Mouse (Mus musculus) G1E-ER4 (cell line): ENCODE measurements around the gene Acpp. TPM values are rescaled to one million over a fixed set of nuclear protein-coding genes. Genes with fewer than 3 reads are reported as not detected.

Experiments used
- GATA1 ChIP-seq: IDR thresholded peaks from one replicate; pipeline ENCODE4 v1.8.0; 2012; ENCODE audit warnings: low read length, inconsistent platforms
- polyA plus RNA-seq: library from polyadenylated mRNA; stranded (reverse); fragments of >175 nt; gene quantifications from 2 replicates; pipeline ENCODE4 v1.2.3, GENCODE M21; 2012

The Acpp gene
- polyA plus RNA-seq, 1 experiment, result not detected

DNA sequence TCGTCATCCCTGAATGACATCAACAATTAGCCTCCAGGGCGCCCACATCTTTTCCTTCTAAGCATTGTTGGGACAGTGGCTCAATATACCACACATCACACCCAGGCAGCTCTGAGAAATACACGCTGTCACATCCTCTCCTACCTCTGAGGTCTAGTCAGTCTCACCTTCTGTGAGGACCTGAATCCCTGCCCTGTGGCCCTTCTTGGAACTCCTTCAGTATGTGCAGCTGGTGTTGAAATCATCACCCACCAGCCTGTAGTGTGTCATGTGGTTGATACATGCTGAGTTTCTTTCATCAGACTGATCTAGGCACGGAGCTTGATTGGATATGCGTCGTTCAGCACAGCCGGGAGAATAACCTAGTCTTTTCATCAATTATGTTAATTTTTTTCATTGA lies 16.0 kb downstream of the Acpp start:
- TF ChIP-seq GATA1, result no peak

DNA sequence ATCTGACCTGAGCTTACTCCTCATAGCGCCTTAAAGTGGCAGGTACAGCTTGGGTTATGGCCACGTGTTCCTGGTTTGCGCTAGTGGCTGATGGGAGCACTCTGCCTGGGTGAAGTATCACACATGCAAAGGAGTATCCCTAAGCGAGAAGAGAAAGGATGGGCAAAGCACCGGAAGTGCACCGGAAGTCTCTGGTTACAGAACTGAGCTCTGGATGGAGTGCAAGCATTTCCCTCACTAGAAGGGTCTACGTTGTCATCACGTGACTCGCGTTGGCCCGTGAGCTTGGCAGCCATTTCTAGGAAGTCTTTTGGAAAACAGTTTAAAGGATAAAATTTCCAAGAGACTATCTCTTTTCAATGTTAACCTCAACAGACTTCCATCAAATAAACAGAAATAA lies 21.2 kb downstream of the Acpp start:
- no peak for TF ChIP-seq GATA1

DNA sequence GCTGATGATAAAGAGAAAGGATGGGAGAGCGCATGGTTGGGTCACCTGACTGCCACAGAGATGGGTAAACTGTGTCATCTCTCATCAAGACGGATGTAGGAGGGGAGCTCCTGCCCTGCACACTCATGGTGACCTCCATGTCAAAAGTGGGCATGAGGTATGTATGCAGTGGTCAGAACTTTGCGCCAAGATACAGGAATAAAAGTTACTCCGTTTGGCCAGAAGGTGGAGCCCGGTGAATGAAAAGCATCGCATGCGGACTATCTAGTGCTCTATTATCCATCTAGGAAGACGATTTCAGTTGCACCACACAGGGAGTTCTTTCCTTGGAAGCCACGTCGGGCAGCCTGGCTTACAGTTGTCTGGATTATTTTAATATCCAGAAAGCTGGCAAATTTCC lies 22.0 kb downstream of the Acpp start:
- TF ChIP-seq GATA1, result no peak

DNA sequence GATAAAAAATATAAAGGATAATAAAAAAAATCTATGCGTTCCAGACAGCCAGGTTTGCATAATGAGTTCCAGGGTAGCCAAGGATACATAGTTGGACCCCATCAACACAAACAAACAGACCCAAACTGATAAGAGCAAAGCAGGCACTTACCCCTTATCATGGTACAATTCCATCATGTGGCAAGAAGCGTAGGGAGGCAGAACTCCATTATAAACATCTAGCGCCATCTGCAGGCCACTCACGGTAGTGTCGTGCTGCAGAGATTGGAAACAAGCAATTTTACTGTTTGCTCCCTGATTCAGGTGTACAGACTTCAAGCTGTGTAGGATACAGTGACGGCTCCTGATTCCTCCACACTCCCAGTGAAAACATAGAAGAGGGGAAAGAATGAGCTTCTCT lies 30.8 kb downstream of the Acpp start:
- no peak for TF ChIP-seq GATA1

DNA sequence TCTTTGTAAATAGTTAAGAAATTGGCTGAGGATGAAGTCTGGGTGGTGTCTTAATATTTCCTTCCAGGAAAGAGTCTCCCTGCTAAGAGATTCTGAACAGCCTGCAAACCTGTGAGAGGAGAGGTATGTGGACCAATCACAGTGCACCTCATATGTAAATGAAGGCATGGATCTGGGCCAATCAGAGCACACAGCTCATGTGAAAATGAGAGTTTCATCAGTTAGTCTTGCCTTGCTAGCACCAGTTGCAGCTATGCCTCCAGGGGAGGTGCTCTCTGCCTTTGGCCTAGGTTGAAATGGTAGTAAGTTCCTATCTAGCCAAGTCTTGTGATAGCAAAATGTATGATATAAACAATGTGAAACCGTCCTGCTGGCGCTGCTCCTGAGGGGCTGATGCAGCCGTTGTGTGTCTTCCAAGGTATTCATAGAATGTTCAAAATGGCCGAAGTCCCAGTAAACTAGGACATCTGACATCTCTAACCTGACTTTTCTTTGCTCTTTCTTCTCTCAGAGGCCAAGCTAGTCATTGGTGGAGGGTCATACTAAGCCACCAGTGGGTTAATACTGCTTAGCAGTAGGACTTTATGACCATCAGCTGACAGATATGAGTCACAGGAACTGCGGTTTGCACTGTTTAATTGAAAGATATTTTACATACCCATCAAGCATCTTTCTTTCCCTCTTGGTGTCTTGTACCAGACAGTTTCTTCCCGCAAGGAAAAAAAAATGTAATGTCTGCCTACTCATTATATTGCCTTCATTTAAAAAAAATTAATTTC lies 32.0 kb downstream of the Acpp start:
- TF ChIP-seq GATA1, result no peak

DNA sequence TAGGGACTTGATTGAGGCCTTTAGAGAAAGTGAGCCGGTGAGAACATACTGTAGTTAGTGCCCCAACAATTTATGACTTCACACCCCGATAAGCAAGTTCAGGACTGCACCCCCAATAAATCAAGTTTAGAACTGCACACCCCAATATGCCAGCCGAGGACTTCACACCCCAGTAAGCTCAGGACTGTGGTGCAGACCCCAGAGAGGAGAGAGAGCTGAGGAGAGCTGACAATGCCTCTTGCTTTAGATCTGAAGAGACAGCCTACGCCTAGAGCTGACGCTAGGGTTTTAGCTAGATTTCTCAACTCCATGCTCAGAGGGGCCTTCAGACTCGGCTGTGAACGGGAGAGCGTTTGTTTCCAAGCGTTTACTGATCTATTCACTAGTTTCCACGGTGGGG lies 32.7 kb downstream of the Acpp start:
- TF ChIP-seq GATA1, result no peak

DNA sequence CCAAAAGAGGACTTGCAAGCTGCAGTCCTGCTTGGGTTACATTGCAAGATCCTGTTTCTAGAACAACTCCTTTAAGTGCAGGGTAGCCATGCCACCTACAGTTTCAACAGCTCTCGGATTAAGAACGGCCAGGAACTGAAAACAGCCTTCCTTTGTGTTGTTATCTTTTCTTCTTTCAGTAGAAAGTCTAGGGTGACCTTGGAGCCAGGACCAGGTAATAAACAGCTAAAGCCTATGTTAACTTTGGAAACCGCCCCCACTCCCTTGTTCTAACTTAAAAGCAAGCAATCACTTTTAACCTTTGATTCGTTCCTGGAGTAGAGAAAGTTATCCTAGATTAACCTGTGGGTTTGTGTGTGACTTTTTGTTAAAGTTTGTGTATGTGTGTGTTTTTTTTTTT lies 33.2 kb downstream of the Acpp start:
- TF ChIP-seq GATA1, result no peak

DNA sequence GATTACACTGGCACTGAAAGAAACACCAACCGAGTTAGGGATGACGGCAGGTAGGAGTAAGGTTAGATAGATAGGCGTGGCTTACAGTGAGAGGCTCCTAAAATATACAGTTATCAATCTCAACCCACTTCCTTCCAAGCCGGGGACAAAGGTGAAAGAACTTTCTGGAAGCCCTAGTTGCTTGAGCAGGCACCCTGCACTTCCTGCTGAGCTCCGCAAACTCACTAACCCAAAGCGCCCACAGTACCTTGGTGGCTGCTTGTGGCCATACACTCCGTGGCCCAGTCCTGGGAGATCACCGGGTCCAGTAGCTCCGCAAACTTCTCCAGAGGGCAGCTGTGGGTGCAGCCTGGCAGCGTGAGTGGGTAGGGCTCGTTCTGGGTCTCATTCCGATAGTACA lies 37.0 kb downstream of the Acpp start:
- no peak for TF ChIP-seq GATA1

DNA sequence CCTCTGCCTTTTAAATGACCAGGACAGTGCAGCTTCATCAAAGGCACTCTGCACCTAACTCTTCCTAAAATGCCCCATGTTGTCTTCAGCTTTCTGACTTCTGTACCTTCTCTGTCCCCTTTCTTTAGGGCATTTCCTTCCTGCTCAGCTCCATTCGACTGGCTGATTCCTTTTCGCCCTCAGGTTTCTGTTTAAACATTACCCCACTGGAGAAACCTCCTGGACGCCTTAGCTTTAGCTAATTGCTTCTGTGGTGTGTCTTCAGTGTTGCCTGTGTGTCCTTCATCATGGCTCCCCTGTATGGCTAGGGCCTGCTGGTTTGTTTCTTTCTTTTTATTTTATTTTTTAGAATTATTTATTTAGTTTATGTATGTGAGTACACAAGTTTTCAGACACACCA lies 40.5 kb downstream of the Acpp start:
- TF ChIP-seq GATA1, result no peak

DNA sequence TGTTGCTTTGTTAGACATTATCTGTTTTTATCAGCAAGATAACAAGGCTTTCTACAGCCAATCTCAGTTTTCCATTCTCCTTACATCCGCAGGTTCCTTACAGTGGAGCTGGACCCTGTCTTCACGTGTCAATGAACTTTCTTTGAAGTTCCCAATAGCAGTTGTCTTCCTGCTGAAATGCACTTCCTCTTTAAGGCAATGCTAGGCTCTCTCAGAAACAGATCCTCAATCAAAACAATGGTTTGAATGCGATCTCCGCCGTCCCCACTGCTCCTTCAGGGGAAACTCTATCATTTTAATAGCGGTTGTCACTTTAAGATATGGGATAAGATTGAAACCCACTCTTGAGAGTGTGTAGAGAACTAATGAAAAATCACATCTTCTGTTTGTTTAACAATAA lies 52.6 kb downstream of the Acpp start:
- no peak for TF ChIP-seq GATA1

DNA sequence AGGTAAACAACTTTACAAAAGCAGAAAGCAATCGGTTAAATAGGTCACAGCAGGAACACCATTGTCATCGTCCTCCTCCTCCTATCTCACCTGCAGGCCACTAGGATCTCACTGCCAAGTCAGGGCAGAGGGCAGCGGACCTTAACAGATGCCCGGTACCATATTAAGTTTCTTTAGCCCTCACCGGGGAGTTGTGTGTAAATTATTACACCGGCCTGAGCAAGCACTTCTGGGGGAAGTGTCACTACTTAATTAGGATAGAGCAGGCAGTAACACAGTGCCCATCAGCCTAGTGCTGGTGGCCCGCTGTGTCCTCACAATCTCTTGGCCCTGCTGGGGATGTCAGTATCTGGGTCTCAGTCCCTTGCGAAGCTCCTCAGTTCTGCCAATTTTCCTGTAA lies 55.0 kb downstream of the Acpp start:
- TF ChIP-seq GATA1, result no peak

DNA sequence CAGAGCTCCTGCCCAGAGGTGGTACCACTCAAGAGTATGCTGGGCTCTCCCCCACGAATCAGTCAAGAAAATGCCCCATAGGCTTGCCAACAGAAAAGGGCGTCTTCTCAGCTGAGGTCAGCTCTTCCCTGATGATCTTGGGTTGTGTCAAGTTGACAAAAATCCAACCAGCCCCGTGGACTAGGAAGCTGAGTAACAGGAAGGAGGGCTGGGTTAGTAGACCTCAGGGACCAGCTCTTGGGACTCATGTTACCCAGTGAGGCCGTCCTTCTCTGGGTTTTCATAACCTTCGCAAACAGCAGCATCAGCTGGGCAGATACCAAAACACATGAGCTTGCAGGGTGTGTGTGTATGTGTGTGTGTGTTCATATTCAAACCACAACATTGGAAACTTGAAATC lies 55.8 kb downstream of the Acpp start:
- no peak for TF ChIP-seq GATA1

DNA sequence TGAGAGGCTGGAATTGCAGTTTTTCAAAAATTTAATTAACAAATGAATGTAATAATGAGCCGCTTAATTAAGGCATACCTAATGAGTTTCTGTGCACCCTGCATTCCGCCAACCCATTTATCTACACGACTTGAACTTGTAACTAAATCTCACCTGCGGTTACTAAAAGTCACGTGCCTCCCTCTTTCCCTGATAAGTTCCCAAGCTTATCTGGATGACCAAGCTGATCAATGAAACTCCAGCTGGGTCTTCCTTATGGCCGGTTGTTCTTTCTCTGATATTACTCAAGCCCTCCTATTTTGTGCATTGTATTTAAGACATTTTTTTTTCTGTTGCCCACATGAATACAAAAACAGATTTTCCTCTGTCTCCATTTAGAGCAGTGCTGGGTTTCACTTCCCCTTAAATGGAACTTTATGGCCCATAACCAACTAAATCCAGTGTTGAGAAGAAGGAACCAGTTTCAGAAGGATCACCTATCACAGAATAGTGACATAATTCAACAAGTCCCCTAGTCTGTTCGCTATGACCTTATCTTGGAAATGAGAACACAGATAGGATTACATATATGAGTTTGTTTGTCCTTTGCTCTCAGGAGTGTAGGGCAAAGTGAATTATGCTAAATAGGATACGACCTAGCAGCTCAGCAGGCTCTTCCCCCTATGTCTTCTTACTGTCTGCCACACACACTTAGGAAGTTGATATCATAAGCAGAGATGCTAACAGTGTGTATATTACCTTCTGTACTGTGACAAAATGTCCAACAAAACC lies 56.6 kb downstream of the Acpp start:
- no peak for TF ChIP-seq GATA1

DNA sequence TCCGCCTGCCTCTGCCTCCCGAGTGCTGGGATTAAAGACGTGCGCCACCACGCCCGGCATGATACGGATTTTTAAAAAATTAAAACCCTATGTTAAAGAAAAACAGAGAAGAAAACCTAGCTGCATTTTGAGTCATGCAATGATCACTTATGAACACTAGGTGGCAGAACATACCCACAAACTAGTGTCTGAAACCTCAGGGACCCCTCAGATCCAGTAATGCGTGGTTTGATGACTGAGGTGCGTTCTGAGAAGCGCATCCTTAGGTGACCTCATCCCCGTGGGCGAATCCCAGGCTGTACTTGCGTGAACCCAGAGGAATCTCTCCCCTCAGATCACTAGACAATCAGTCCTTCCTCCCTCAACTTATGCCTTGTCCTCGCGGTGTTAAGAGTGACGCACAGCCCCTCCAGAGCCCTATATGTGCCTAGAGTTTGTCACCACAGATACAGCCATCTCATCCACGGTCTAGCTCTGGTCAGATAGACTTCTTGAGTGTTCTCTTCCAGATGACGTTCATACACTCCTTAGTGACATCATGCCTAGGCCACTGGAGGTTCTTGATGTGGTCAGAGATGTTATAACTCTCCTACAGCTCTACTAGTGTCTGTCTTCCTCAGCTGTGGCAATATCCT lies 59.9 kb downstream of the Acpp start:
- no peak for TF ChIP-seq GATA1

DNA sequence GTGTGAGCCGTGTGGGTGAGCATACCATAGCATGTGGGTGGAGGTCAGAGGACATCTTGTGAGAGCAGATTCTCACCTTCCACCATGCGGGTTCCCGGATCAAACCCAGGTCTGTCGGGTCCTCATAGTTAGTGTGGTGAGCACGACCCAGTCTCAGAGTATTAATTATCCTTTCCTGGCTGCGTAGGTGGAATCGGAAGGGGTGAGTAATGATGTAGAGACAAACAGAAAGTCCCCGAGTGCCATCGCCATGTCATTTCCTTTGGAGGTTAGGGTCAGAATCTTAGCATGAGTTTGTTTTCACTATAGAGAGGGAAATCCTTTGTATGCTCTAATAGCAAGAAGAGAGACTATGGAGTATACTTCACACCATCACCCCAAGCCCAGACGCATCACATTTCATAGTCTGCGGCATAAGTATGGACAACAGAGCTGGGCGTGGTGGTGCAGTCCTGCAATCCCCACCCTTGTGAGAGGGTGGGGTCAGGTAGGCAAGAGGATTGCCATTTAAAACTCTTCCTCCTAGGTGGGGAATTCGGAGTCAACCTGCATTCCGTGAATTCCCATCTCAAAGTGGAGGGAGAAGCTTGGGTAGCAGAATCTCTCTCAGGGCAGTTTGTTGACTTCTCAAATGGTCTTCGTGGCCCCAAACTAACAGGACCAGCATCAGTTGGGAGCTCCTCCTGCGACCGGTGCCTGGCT lies 62.3 kb downstream of the Acpp start:
- TF ChIP-seq GATA1, result no peak

DNA sequence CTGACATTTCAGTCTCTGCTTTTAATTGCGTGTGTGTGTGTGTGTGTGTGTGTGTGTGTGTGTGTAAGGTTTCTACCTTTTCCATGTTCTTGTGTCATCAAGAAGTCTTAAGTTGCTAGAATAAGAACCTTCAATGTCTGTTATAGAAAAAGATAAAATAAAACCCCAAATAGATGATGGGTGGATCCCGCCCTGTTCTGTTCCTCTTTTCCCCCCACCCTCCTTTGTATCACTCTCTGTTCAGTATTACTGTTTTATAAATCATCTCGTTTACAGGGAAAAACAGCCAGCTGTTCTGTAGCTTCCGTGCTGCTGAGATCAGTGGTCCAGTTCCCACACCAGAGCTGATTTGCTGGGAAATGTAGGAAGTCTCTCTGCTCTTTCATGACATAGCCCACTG lies 65.5 kb downstream of the Acpp start:
- no peak for TF ChIP-seq GATA1
